14 mouse cellular contexts compared by ENCODE assay signal in genomic region chr1:56749629-56750311, GRCm38 (mm10).
DNase-seq lines count a peak whose midpoint lies in the region; ATAC-seq and TF ChIP-seq lines count a peak whose summit lies in the region.
"Had no signal": no experiment of that assay in that cellular context is flagged by ENCODE, and none has a peak within 500 bp of the region (broad histone marks: within the 10 kb centered on the region; RNA-seq: fewer than 3 reads in every experiment).

No protein-coding gene starts in this region.

- in situ Hi-C loops in CH12.LX (cut with MboI; ENCODE audit: low pct_ligation_motif_present, low pct_unique_long_range_greater_than_20kb, low sequenced_read_pairs) = no loop called here

- no peak for TF ChIP-seq RAD21 in CH12.LX (IDR thresholded peaks at IDR 0.05; ENCODE audit: low read depth, low read length)

- 0 out of 2 replicates have a peak, but pooled peaks have one; percentile 37 for ATAC-seq in hindbrain, embryonic 14.5 days (ENCODE audit: low FRiP score)
- no peak for ATAC-seq in hindbrain, embryonic 12.5 days (ENCODE audit: low FRiP score)
- ATAC-seq in cerebellum, adult (ENCODE audit: insufficient number of reproducible peaks, low FRiP score, low TSS enrichment) = peak; percentile 73
- ATAC-seq: intestine, postnatal 0 days had no signal

- H3K4me2 ChIP-seq in hindbrain, embryonic 14.5 days (replicated peaks) = no peak overlapping the region
- no peak overlapping the region for H3K4me2 ChIP-seq in hindbrain, embryonic 12.5 days (replicated peaks)
- 0 out of 2 replicates have a peak overlapping the region, but pooled peaks have one; percentile 21 for H3K4me2 ChIP-seq in CH12.LX (ENCODE audit: insufficient read depth, low read depth, poor library complexity, severe bottlenecking)
- H3K4me2 ChIP-seq: limb, embryonic 12.5 days; liver, embryonic 15.5 days; neural tube, embryonic 15.5 days had no signal

- H3K9ac ChIP-seq in hindbrain, embryonic 14.5 days = no peak overlapping the region
- H3K9ac ChIP-seq in hindbrain, embryonic 12.5 days = no peak overlapping the region
- no peak overlapping the region for H3K9ac ChIP-seq in CH12.LX (ENCODE audit: insufficient read depth, low read depth)
- H3K9ac ChIP-seq: limb, embryonic 12.5 days; liver, embryonic 15.5 days; neural tube, embryonic 15.5 days had no signal

- WGBS in hindbrain, embryonic 14.5 days = 81% methylated on average over 16 of the region's 16 CpGs
- 80% methylated on average over 16 of the region's 16 CpGs for WGBS in hindbrain, embryonic 12.5 days

- TF ChIP-seq EP300 in CH12.LX (IDR thresholded peaks at IDR 0.05; ENCODE audit: low read length) = no peak

- H3K27me3 ChIP-seq in hindbrain, embryonic 14.5 days (ENCODE audit: control insufficient read depth, insufficient read depth, low read length) = no peaks in the 10 kb centered on the region
- no peaks in the 10 kb centered on the region for H3K27me3 ChIP-seq in hindbrain, embryonic 12.5 days
- no peaks in the 10 kb centered on the region for H3K27me3 ChIP-seq in CH12.LX (replicated peaks)
- H3K27me3 ChIP-seq: limb, embryonic 12.5 days; liver, embryonic 15.5 days; neural tube, embryonic 15.5 days had no signal

- dilution Hi-C loops in CH12.LX (cut with MboI; ENCODE audit: extremely low pct_ligation_motif_present, extremely low pct_unique_long_range_greater_than_20kb, low sequenced_read_pairs) = no loop called here

- no peaks in the 10 kb centered on the region for H3K4me1 ChIP-seq in hindbrain, embryonic 14.5 days (replicated peaks; ENCODE audit: control insufficient read depth, insufficient read depth, low read length)
- H3K4me1 ChIP-seq in hindbrain, embryonic 12.5 days = no peaks in the 10 kb centered on the region
- peaks cover 0 to 7% of the 10 kb centered on the region in 2 experiments; a peak in 1 of 4 replicates for H3K4me1 ChIP-seq in CH12.LX (ENCODE audit: control insufficient read depth in 1 of 2, insufficient read depth in 2 of 2)
- H3K4me1 ChIP-seq: heart, embryonic 10.5 days; limb, embryonic 12.5 days; liver, embryonic 15.5 days; neural tube, embryonic 15.5 days had no signal

- no peak overlapping the region for H3K27ac ChIP-seq in hindbrain, embryonic 14.5 days
- no peak overlapping the region for H3K27ac ChIP-seq in hindbrain, embryonic 12.5 days
- H3K27ac ChIP-seq in CH12.LX (ENCODE audit: insufficient read depth, low read depth) = no peak overlapping the region
- H3K27ac ChIP-seq: heart, embryonic 10.5 days; limb, embryonic 12.5 days; liver, embryonic 15.5 days; macrophage; neural tube, embryonic 15.5 days had no signal

- TF ChIP-seq CTCF in CH12.LX (conservative IDR thresholded peaks at IDR 0.05 in 1 of 2, IDR thresholded peaks at IDR 0.05 in 1 of 2; ENCODE audit: low read depth in 2 of 2, low read length in 2 of 2) = no peak

- no peaks in the 10 kb centered on the region for H3K36me3 ChIP-seq in hindbrain, embryonic 14.5 days (replicated peaks; ENCODE audit: control insufficient read depth, insufficient read depth)
- H3K36me3 ChIP-seq in hindbrain, embryonic 12.5 days = no peaks in the 10 kb centered on the region
- H3K36me3 ChIP-seq in CH12.LX (replicated peaks in 1 of 2; ENCODE audit: control insufficient read depth in 1 of 2, insufficient read depth in 1 of 2, low read length in 1 of 2) = no peaks in the 10 kb centered on the region
- H3K36me3 ChIP-seq: heart, embryonic 10.5 days; limb, embryonic 12.5 days; liver, embryonic 15.5 days; neural tube, embryonic 15.5 days had no signal

- no peak for DNase-seq in hindbrain, embryonic 14.5 days (ENCODE audit: low spot score)
- DNase-seq in CH12.LX (ENCODE audit: extremely low read depth) = no peak
- peak; percentile 67 to 77 for DNase-seq in cerebellum, postnatal 25 days
- no peak for DNase-seq in ovary, postnatal 10 days (ENCODE audit: low spot score)
- no peak for DNase-seq in T-cell, adult 2 months (ENCODE audit: low spot score)
- DNase-seq: kidney, postnatal 14 days had no signal

- TF ChIP-seq POLR2A in CH12.LX (IDR thresholded peaks at IDR 0.05; ENCODE audit: low read depth, low read length) = no peak

- H3K4me3 ChIP-seq in hindbrain, embryonic 14.5 days (replicated peaks; ENCODE audit: low read length) = no peak overlapping the region
- no peak overlapping the region for H3K4me3 ChIP-seq in hindbrain, embryonic 12.5 days
- H3K4me3 ChIP-seq in CH12.LX (replicated peaks in 1 of 3; ENCODE audit: low read depth in 2 of 3, low read length in 2 of 3, poor library complexity in 1 of 3) = no peak overlapping the region
- H3K4me3 ChIP-seq: heart, embryonic 10.5 days; limb, embryonic 12.5 days; liver, embryonic 15.5 days; neural tube, embryonic 15.5 days had no signal

- no peaks in the 10 kb centered on the region for H3K9me3 ChIP-seq in hindbrain, embryonic 14.5 days (ENCODE audit: control insufficient read depth, low read length)
- H3K9me3 ChIP-seq in hindbrain, embryonic 12.5 days (replicated peaks) = no peaks in the 10 kb centered on the region
- no peaks in the 10 kb centered on the region for H3K9me3 ChIP-seq in CH12.LX (replicated peaks; ENCODE audit: low read length)
- H3K9me3 ChIP-seq: heart, embryonic 10.5 days; limb, embryonic 12.5 days; liver, embryonic 15.5 days; neural tube, embryonic 15.5 days had no signal

- no peaks in the 10 kb centered on the region for H3K79me2 ChIP-seq in CH12.LX (replicated peaks; ENCODE audit: control insufficient read depth, extremely low read depth, insufficient read depth, poor library complexity, severe bottlenecking)

TF ChIP-seq in CH12.LX, 34 proteins besides CTCF, POLR2A, EP300 and RAD21:
- TF ChIP-seq MAX (IDR thresholded peaks at IDR 0.05; ENCODE audit: low read length) (no peak), ZNF384 (IDR thresholded peaks at IDR 0.05; ENCODE audit: low read depth, low read length) (no peak), POLR2AphosphoS2 (IDR thresholded peaks at IDR 0.05; ENCODE audit: low read depth, low read length) (no peak), MXI1 (IDR thresholded peaks at IDR 0.05; ENCODE audit: low read depth, low read length) (no peak), USF1 (IDR thresholded peaks at IDR 0.05; ENCODE audit: low read depth, low read length) (no peak), SIN3A (IDR thresholded peaks at IDR 0.05; ENCODE audit: low read length) (no peak), MYC (IDR thresholded peaks at IDR 0.05; ENCODE audit: low read depth, low read length) (no peak), JUND (conservative IDR thresholded peaks at IDR 0.05; ENCODE audit: low read depth, low read length) (no peak), MAFK (IDR thresholded peaks at IDR 0.05; ENCODE audit: insufficient replicate concordance, low read length) (no peak), UBTF (IDR thresholded peaks at IDR 0.05; ENCODE audit: low read depth, low read length) (no peak), CHD1 (IDR thresholded peaks at IDR 0.05; ENCODE audit: low read depth, low read length) (no peak)
TF ChIP-seq in CH12.LX: peak in this region for 0.

Comparison
In these comparisons a context has a peak if more than half of its experiments do, and no peak if none do; other contexts are left out.
1. DNase-seq: peak in cerebellum, postnatal 25 days (2 of 2); none in hindbrain, embryonic 14.5 days (single experiment), CH12.LX (single experiment), ovary, postnatal 10 days (single experiment) and T-cell, adult 2 months (single experiment).